Mouse (Mus musculus) bone marrow, adult 2 months (tissue): Measurements from ENCODE around the gene Lamc1. TPM values are rescaled to one million over a fixed set of nuclear protein-coding genes. Genes with fewer than 3 reads are reported as not detected.

ENCODE experiments used
- H3K27ac ChIP-seq: fragments of 200-500 bp; 2 replicates; pipeline ENCODE4 v1.5.1; 2012; ENCODE audit warnings: low read depth, mild to moderate bottlenecking, control low read depth, inconsistent platforms, low read length; ENCODE audit not compliant: control insufficient read depth, poor library complexity, insufficient read depth
- H3K4me1 ChIP-seq: fragments of 200-500 bp; 2 replicates; pipeline ENCODE4 v1.6.1; 2011; ENCODE audit warnings: low read length; ENCODE audit not compliant: control insufficient read depth, insufficient read depth
- H3K4me3 ChIP-seq: fragments of 200-500 bp; replicated peaks from 2 replicates; pipeline ENCODE3; 2011; ENCODE audit warnings: mild to moderate bottlenecking, low read depth, low read length, control low read depth; ENCODE audit not compliant: control insufficient read depth
- CTCF ChIP-seq: fragments of 200-500 bp; IDR thresholded peaks from 2 replicates; pipeline ENCODE4 v1.5.1; 2011; ENCODE audit warnings: low read length, control low read depth; ENCODE audit not compliant: control insufficient read depth, insufficient read depth
- POLR2A ChIP-seq: fragments of 200-500 bp; IDR thresholded peaks from 2 replicates; pipeline ENCODE4 v1.6.1; 2011; ENCODE audit warnings: low read depth, mild to moderate bottlenecking, control low read depth, low read length, borderline replicate concordance; ENCODE audit not compliant: control insufficient read depth
- WGBS: fragments of 180-500 bp; shearing (Covaris S2); methylation state at CpG from one replicate; pipeline ENCODE4 v1.1.7; 2018; 5-methylcytosine and 5-hydroxymethylcytosine counted together
- polyA plus RNA-seq: library from polyadenylated mRNA; stranded (reverse); fragments of >200 nt; gene quantifications from 2 replicates; pipeline ENCODE4 v1.2.4, GENCODE M21; 2011; ENCODE audit warnings: low replicate concordance; ENCODE audit not compliant: missing spikeins, insufficient read depth, insufficient read length

Lamc1 gene
- polyA plus RNA-seq, 1 experiment = 10.6 TPM

DNA sequence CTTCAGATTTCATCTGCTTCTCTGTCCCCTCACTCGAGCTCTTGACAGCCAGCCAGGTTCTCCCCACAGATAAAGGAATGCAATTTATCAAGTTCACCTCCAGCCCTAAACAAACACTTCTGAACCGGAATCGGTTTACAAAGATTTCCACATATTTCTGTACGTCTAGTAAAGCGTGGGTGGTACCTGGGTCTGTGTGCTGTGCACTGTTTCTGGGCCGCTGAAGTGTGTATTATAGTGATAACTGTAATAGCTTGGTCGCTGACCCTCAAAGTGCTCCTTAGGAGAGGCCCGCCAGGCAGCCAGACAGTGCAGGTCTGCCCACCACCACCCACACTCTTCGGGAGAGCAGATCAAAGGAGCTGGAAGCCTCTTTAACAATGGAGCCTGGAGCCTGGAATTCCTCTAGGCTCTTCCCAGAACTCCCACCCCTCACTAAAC lies 160.3 kb downstream of the Lamc1 start:
- H3K27ac ChIP-seq = no peak overlapping the region
- WGBS = 47% methylated on average over 9 of the region's 9 CpGs
- no peak overlapping the region for H3K4me3 ChIP-seq
- TF ChIP-seq POLR2A (no peak), CTCF (no peak)
- no peaks in the 10 kb centered on the region for H3K4me1 ChIP-seq

DNA sequence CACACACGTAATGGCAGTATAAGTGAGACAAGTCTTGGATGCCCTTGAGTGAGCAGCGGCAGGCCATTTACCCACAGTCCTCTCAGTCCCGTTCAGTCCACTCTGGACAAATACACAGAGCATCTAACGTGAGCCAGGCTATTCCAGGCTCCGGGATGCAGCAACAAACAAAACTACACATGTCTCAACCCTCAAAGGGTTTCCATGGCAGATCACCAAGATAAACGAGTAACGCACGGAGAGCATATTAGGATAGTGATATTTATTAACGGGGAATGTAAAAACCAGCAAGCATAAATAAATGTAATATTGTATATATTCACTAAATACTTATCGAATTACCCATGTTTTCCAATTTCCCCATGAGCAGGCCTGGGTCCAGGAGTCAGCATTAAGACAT lies 161.6 kb downstream of the Lamc1 start:
- TF ChIP-seq POLR2A (no peak), CTCF (no peak)
- 84% methylated on average over 10 of the region's 10 CpGs for WGBS
- Histone ChIP-seq H3K27ac (no peak overlapping the region), H3K4me1 (no peaks in the 10 kb centered on the region), H3K4me3 (no peak overlapping the region)

Other genes starting within 250 kb of the Lamc1 start
- not detected in 2 replicates for gene Lamc2, start 146.3 kb downstream of the Lamc1 start, polyA plus RNA-seq
- gene Shcbp1l, start 92.4 kb upstream of the Lamc1 start, polyA plus RNA-seq = 0.74 and 1.1 TPM in 2 replicates
- 62.9 and 88.7 TPM in 2 replicates for gene Dhx9, start 154.9 kb upstream of the Lamc1 start, polyA plus RNA-seq
- gene Npl, start 217.3 kb upstream of the Lamc1 start, polyA plus RNA-seq = 2.0 and 3.6 TPM in 2 replicates